Mouse (Mus musculus) kidney, postnatal 25 days (tissue): ENCODE data around the gene Ttk.

Experiments
- DNase-seq, 2 experiments: peaks; one replicate each; pipeline ENCODE4 v3.0.0; 2021; ENCODE audit warnings: mixed read lengths in 2 of 2

Gene Ttk

GRCm38 (mm10) chr9:83833811-83834747 lies at the start of gene Ttk:
Gene Ttk (plus strand): TSS chr9:83834689.
- DNase-seq, result peak; percentile 91 to 95

DNA sequence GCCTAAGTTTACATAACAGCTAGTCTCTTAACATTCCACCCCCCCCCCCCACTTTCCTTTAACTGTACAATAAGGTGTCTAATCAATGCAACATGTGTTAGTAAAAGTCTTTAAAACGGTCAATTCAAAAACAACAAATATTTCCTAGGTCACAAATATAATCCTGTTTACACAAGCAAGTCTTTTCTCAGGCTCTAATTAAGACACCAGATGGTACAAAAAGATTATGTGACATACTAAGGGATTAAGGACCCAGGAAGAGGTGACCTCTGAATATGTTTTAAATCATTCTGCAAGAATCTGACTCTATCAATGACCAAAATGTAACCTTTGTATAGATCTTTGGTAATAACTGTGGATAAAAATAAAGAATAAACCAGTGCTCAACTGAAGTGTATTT lies 49.0 kb upstream of the Ttk start:
- no peak for DNase-seq

DNA sequence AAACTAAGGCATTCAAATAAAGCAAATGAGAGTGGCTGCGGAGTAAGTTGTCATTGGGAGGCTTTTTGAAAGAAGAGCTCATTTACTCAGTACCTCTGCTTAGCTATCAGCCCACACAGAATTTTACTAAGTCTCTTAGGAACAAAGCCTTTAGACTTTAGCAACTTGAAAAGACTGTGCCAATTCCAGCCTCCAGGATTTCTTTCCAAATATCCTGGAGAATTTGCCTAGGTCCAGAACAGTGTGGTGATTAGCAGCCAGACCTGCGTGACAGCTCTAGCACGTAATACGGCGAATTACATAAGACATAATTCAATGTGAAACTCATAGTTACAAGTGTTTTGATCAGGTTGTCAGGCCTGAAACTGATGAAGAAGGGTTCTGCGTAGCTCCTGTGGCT lies 45.2 kb upstream of the Ttk start:
- no peak for DNase-seq

GRCm38 (mm10) chr9:83796875-83797274 lies 37.6 kb upstream of the Ttk start:
- no peak for DNase-seq

DNA sequence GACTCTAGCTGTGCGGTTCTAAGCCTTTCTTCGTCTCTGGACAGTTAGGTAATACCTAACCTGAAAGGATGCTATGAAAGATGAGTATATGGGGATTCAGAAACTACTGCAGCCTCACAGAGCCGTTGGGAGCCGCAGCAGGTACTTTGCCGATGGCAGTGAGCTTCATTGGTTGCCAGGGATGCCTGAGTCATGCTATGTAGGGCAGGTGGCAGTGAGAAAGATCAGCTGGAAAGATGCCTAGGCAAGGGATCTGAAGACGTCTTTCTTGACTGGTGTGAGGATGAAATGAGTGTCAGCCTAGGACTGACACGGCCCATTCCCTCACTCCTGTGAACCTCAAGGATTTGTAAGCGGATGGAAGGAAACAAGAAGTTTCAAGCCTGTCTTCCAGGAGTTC lies 36.6 kb upstream of the Ttk start:
- DNase-seq, result no peak

GRCm38 (mm10) chr9:83804341-83804740 lies 30.1 kb upstream of the Ttk start:
- no peak for DNase-seq

DNA sequence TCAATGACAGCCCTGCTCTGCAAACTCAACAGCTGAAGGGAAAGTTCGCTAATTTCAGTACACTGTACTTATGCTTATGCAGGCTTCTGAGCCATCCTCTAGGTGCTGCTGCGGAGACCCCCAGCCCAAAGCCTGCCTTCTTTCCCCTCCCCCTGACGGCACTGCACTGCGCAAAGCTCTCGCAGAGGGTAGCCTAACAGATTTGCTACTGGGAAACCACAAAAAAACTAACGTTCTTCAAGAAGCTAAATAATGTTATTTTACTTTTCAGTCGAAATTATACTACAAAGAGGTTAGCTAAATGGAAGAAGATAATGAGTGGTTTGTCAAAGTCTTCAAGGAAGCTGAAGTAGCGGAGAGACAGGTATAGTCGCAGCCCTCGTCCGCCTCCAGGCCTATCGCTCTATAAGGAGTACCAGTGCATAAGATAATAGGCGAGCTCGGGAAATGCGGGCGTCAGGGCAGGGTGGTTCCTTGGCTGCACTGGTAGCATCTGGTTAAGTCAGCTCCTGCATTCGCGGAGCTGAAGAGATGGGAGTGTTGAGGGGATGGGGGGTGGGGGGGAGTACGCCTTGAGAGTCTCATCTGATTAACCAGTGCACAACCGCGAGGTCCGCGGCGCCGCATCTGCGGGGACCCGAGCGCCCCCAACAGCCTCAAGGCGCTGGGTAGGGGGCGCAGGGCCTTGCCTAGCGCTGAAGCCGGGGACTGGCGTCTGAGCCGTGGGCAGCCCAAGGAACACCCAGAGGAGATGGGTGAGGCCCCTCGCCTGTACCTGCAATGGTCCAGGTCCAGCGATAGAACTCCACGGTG lies 29.1 kb upstream of the Ttk start:
- no peak for DNase-seq

GRCm38 (mm10) chr9:83805977-83806815 lies 28.3 kb upstream of the Ttk start, which contains the start of gene Elovl4:
Gene Elovl4 (minus strand): TSS chr9:83806277.
- DNase-seq, result peak; percentile 20 to 55

GRCm38 (mm10) chr9:83807562-83807961 lies 26.9 kb upstream of the Ttk start:
- DNase-seq, result peak in 1 of 2 experiments; percentile 78

GRCm38 (mm10) chr9:83819188-83819587 lies 15.3 kb upstream of the Ttk start:
- no peak for DNase-seq

- no peak for DNase-seq
Measured at GRCm38 (mm10) chr9:83820976-83821375, 13.5 kb upstream of the Ttk start.

DNA sequence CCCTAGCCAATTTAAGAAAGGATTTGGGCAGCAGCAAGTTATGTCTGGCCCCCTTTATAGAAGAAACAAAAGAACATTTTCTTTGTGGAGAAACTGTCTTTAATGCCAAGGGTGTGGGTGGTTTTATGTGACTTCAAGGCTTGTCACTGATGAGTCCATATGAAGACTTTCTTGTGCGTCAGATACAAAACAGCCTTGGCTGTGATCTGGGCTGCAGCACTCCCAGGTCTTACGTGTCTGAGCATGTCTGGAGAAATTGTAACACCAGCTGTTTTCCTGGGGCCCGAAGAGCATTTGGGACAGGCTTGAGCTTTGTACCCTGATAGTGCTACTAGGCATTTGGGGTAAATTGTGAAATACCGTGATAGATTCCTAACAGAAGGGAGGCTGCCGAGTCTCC lies 11.6 kb upstream of the Ttk start:
- no peak for DNase-seq

DNA sequence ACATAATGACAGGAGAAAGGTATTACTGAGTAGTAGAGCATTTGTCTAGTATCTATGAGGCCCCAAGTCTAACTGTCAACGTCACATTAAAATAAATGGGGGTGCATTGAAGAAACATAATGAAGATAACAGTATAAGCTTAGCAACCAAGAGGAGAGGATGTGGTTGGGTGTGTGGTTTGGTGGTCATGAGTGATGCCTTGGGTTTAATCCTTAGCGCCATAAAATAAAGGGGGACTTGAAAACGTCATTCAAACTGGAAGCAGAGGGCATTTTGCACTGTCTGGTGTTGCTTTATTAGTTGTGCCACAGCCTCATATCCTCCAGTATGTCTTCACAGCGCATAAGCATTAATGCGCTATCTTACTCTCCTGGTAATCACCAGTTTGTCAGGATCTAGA lies 4.6 kb upstream of the Ttk start:
- no peak for DNase-seq

GRCm38 (mm10) chr9:83831152-83831551 lies 3.3 kb upstream of the Ttk start:
- no peak for DNase-seq

DNA sequence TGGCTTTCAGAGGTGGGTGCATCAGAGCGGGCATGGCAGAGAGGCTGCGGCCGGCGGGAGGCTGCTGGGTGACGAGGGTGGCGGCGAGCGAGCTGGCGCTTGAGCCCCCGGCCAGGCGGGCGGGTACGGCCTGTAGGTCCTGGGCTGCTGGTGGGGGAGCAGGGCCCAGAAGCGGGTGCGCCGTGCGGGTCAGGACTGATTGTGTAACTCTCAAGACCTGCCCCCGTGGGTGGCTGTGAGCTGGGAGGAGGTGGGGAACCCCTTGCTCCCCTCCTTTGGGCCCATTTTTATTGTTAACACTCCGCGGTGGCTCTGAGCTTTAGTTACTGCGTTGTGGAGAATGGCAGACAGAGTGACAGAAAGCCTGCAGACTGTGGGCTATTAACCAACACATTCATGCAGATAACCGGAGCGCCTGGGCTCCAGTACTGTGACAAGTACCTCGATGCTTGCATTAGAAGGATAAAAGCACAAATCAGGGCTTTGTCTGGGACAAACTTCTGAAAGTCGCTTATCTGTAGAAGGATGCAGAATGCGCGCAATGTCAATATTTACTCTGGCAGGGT lies 342 bp downstream of the Ttk start:
- no peak for DNase-seq

GRCm38 (mm10) chr9:83852464-83852863 lies 18.0 kb downstream of the Ttk start:
- no peak for DNase-seq

GRCm38 (mm10) chr9:83865165-83865564 lies 30.7 kb downstream of the Ttk start:
- DNase-seq, result no peak

DNA sequence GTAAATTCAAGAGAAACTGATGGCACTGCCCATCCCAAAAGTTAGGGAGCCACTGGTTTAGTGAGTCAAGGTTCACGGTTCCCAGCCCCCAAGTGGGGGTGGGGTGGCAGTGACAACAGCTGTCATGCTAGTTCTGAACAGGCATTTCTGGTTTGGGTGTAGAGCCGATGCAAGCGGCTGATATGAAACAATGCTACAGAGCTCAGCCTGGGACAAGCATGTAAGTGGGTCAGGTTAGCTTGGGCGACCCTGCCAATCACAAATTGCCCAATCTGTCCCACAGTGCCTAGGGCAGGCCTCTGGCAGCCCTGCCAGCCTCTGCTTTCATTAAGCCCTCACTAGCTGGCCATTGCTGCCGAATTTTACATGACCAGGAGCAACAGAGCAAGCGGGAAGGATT lies 47.7 kb downstream of the Ttk start:
- peak in 1 of 2 experiments; percentile 39 for DNase-seq

GRCm38 (mm10) chr9:83886149-83886548 lies 51.7 kb downstream of the Ttk start:
- DNase-seq, result no peak

DNA sequence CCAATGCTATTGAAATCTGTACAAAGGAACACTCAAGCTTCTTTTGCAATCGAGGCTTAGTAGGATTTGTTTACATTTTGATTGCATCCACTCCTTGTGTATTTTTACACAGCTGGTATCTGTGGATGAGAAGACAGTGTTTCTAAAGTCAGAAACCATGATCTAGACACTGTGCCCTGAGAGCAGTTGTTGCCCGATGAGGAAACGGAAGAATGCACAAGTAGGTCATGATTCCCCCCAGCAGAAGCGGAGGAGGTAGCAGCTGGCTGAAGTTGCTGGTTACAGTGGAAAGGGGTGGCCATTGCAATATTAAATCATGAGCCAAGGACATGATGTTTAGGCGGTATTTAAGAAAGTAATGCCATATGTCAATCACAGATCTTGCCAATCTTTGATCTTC lies 53.7 kb downstream of the Ttk start:
- no peak for DNase-seq

GRCm38 (mm10) chr9:83893073-83893472 lies 58.6 kb downstream of the Ttk start:
- no peak for DNase-seq

- no peak for DNase-seq
Measured at GRCm38 (mm10) chr9:83893767-83894330, 59.4 kb downstream of the Ttk start.
